Mouse (Mus musculus): ENCODE results near the gene 1700003F12Rik. TPM values are rescaled to one million over a fixed set of nuclear protein-coding genes. Genes with fewer than 3 reads are reported as not detected.
A peak's percentile ranks its signal among the peaks of the same experiment; 100 is the strongest.

1700003F12Rik gene
- polyA plus RNA-seq, 1 experiment from 2014 or later: 0.77 TPM

DNA sequence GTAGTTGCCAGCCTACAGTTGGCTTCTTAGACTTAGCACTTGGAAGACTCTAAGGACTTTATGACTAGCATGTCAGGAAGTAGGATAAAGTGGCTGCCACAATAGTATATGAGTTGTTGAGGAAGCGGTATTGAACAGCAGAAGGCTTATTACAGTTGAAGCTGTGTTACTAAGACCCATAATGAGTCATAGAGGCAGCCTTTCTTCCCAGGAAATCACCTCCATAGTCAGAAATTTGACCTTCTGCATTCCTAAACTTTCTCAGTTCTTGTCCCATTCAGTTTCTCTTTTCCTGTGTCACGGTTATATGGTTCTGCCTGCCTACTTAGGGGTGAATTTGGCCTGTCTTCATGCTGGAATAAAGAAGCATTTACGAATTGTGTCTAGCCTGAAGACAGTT lies 29.9 kb upstream of the 1700003F12Rik start:
- Histone ChIP-seq H3K9ac (replicated peaks; ENCODE audit: low read depth, low read length) (no peak overlapping the region), H3K36me3 (ENCODE audit: control insufficient read depth, insufficient read depth, low read length) (peaks cover 17% of the 10 kb centered on the region), H3K9me3 (ENCODE audit: control insufficient read depth, low read depth, low read length) (no peaks in the 10 kb centered on the region), H3K4me1 (ENCODE audit: control insufficient read depth, insufficient read depth, low read length) (no peaks in the 10 kb centered on the region), H3K4me2 (replicated peaks; ENCODE audit: low read depth, low read length) (no peak overlapping the region), H3K27me3 (ENCODE audit: control insufficient read depth, insufficient read depth, low read length) (no peaks in the 10 kb centered on the region), H3K4me3 (ENCODE audit: low read depth, low read length) (no peak overlapping the region), H3K27ac (ENCODE audit: low read length) (no peak overlapping the region)
- ATAC-seq (ENCODE audit: insufficient number of reproducible peaks, insufficient read depth, low FRiP score, low read depth): no peak
- WGBS: 85% methylated on average over 3 of the region's 3 CpGs

DNA sequence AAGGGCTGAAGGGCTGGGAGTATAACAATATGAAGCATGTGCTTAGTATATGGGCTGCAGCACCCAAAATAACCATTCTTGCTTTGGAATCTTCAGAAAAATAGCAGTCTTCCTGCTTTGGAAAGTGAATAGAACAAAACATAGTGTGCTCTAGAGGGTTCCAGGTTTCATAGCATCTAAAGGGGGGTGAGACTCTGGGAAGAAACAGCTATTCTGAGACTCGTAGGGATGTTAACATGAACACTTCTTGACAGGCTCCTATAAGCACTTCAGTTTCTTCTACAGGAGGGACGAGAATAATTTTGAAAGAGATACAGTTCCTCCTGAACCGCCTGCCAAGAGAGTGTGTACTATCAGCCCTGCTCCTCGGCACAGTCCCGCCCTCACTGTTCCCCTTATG lies 29.5 kb upstream of the 1700003F12Rik start:
- Histone ChIP-seq H3K4me3 (ENCODE audit: low read depth, low read length) (no peak overlapping the region), H3K4me1 (ENCODE audit: control insufficient read depth, insufficient read depth, low read length) (no peaks in the 10 kb centered on the region), H3K4me2 (replicated peaks; ENCODE audit: low read depth, low read length) (no peak overlapping the region), H3K9me3 (ENCODE audit: control insufficient read depth, low read depth, low read length) (no peaks in the 10 kb centered on the region), H3K9ac (replicated peaks; ENCODE audit: low read depth, low read length) (no peak overlapping the region), H3K27me3 (ENCODE audit: control insufficient read depth, insufficient read depth, low read length) (no peaks in the 10 kb centered on the region), H3K27ac (ENCODE audit: low read length) (no peak overlapping the region), H3K36me3 (ENCODE audit: control insufficient read depth, insufficient read depth, low read length) (peaks cover 19% of the 10 kb centered on the region)
- WGBS: 88% methylated on average over 5 of the region's 5 CpGs
- ATAC-seq (ENCODE audit: insufficient number of reproducible peaks, insufficient read depth, low FRiP score, low read depth): no peak

DNA sequence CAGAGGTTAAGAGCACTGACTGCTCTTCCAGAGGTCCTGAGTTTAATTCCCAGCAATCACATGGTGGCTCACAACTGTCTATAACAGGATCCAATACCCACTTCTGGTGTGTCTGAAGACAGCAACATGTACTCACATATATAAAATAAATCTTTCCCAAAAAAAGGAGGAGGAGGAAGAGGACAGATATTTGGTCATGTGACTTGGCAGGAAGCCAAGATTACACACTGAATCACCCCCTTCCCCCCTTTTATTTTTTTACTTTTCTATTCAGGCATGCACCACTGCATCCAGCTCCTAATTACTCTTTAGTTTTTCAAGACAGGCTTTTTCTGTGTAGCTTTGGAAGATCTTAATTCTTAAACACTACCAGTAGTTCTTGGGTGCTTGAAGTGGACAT lies 25.4 kb upstream of the 1700003F12Rik start:
- Histone ChIP-seq H3K27me3 (ENCODE audit: control insufficient read depth, insufficient read depth, low read length) (no peaks in the 10 kb centered on the region), H3K4me2 (replicated peaks; ENCODE audit: low read depth, low read length) (no peak overlapping the region), H3K27ac (ENCODE audit: low read length) (no peak overlapping the region), H3K9me3 (ENCODE audit: control insufficient read depth, low read depth, low read length) (no peaks in the 10 kb centered on the region), H3K9ac (replicated peaks; ENCODE audit: low read depth, low read length) (no peak overlapping the region), H3K36me3 (ENCODE audit: control insufficient read depth, insufficient read depth, low read length) (peaks cover 41% of the 10 kb centered on the region), H3K4me3 (ENCODE audit: low read depth, low read length) (no peak overlapping the region), H3K4me1 (ENCODE audit: control insufficient read depth, insufficient read depth, low read length) (no peaks in the 10 kb centered on the region)
- no peak for ATAC-seq (ENCODE audit: insufficient number of reproducible peaks, insufficient read depth, low FRiP score, low read depth)

DNA sequence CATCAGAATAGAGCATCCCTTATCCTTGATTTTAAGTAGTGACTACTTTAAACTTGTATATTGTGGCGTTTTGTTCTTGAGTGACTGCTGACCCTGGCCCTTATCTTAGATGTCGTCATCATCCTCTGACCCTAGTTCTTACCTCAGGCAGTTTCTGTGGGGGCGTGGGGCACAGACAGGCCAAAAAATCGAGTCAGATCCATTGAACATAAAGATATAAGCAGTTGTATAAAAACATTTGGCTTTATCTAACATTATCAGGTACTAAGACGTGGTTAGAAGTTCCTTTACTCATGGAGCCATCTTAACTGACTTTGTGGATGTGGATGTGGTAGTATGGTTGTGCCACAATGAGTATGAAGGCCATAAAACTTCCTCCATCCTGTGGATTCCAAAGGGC lies 24.6 kb upstream of the 1700003F12Rik start:
- Histone ChIP-seq H3K36me3 (ENCODE audit: control insufficient read depth, insufficient read depth, low read length) (peaks cover 41% of the 10 kb centered on the region), H3K9me3 (ENCODE audit: control insufficient read depth, low read depth, low read length) (no peaks in the 10 kb centered on the region), H3K4me2 (replicated peaks; ENCODE audit: low read depth, low read length) (no peak overlapping the region), H3K9ac (replicated peaks; ENCODE audit: low read depth, low read length) (no peak overlapping the region), H3K4me3 (ENCODE audit: low read depth, low read length) (no peak overlapping the region), H3K27me3 (ENCODE audit: control insufficient read depth, insufficient read depth, low read length) (no peaks in the 10 kb centered on the region), H3K27ac (ENCODE audit: low read length) (no peak overlapping the region), H3K4me1 (ENCODE audit: control insufficient read depth, insufficient read depth, low read length) (no peaks in the 10 kb centered on the region)
- WGBS: 86% methylated on average over 5 of the region's 5 CpGs
- ATAC-seq (ENCODE audit: insufficient number of reproducible peaks, insufficient read depth, low FRiP score, low read depth): no peak

DNA sequence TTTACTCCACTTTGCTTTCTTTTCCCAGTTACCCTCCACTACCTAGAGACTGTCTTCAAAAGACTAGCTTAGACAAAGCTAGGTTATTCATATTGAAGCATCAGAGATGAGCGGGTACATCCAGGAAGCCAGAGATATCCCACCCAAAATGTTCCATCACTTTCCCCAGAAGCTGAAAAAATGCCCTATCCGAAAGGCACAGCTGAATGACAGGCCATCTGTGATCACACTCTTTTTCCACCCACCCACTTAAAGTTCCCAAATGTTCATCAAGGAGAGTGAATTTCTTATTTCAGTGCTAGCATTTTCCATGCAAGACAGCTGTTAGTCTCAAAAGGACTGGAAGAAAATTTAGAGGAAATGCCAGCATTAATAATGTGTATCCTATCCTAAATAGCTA lies 21.6 kb upstream of the 1700003F12Rik start:
- no peaks in the 10 kb centered on the region for H3K9me3 ChIP-seq (ENCODE audit: control insufficient read depth, low read depth, low read length)
- no peak overlapping the region for H3K27ac ChIP-seq (ENCODE audit: low read length)
- H3K4me1 ChIP-seq (ENCODE audit: control insufficient read depth, insufficient read depth, low read length): no peaks in the 10 kb centered on the region
- H3K27me3 ChIP-seq (ENCODE audit: control insufficient read depth, insufficient read depth, low read length): no peaks in the 10 kb centered on the region
- H3K4me2 ChIP-seq (replicated peaks; ENCODE audit: low read depth, low read length): no peak overlapping the region
- no peak overlapping the region for H3K4me3 ChIP-seq (ENCODE audit: low read depth, low read length)
- no peak overlapping the region for H3K9ac ChIP-seq (replicated peaks; ENCODE audit: low read depth, low read length)
- ATAC-seq (ENCODE audit: insufficient number of reproducible peaks, insufficient read depth, low FRiP score, low read depth): no peak
- peaks cover 42% of the 10 kb centered on the region for H3K36me3 ChIP-seq (ENCODE audit: control insufficient read depth, insufficient read depth, low read length)
- 92% methylated on average over 2 of the region's 2 CpGs for WGBS

DNA sequence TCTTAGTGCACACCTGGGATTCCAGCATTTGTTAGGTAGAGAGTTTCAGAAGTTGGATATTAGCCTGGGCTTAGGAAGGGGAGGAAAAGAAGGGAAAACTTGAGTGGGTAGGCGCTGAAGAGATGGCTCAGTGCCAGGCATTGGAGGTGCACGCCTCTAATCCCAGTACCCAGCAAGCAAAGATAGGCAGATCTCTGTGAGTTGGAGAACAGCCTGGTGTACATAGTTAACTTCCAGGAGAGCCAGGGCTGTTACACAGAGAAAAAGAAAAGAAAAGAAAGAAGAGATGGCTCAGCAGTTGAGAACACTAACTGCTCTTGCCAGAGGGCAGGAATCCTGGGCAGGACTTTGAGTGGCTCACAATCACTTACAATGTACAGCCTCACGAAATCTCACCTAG lies 20.4 kb upstream of the 1700003F12Rik start:
- peak overlapping the region; percentile 61 for H3K27ac ChIP-seq (ENCODE audit: low read length)

DNA sequence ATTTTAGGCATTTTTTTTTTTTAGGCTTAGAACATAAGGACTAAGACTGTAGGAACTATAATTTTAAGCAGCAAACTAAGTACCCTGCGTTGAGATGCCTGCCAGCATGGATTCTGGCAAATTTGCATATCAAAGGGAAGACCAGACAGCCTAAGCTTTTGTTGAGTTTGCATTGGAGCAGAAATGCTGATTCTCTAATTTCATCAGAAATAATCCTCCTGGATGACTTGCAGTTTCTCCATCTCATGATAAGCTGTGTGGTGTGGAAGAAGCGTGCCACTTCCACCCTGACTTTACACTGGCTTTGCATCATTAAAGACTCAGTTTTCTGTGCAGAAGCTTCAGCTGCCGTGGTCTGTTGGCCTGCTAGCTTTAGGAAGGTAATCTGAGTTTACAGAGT lies 14.0 kb upstream of the 1700003F12Rik start:
- WGBS: 74% methylated on average over 3 of the region's 3 CpGs
- Histone ChIP-seq H3K4me3 (ENCODE audit: low read depth, low read length) (no peak overlapping the region), H3K9ac (replicated peaks; ENCODE audit: low read depth, low read length) (no peak overlapping the region), H3K27me3 (ENCODE audit: control insufficient read depth, insufficient read depth, low read length) (no peaks in the 10 kb centered on the region), H3K4me1 (ENCODE audit: control insufficient read depth, insufficient read depth, low read length) (0 out of 2 replicates have a peak, but pooled peaks cover 2% of the 10 kb centered on the region), H3K4me2 (replicated peaks; ENCODE audit: low read depth, low read length) (no peak overlapping the region), H3K9me3 (ENCODE audit: control insufficient read depth, low read depth, low read length) (no peaks in the 10 kb centered on the region), H3K36me3 (ENCODE audit: control insufficient read depth, insufficient read depth, low read length) (peaks cover 43% of the 10 kb centered on the region; the same call in 1 of the 2 replicates), H3K27ac (ENCODE audit: low read length) (no peak overlapping the region)
- no peak for ATAC-seq (ENCODE audit: insufficient number of reproducible peaks, insufficient read depth, low FRiP score, low read depth)

More for the DNA sequence above, 20.4 kb upstream of the 1700003F12Rik start:
- Histone ChIP-seq H3K36me3 (ENCODE audit: control insufficient read depth, insufficient read depth, low read length) (peaks cover 48% of the 10 kb centered on the region), H3K4me3 (ENCODE audit: low read depth, low read length) (no peak overlapping the region), H3K4me2 (replicated peaks; ENCODE audit: low read depth, low read length) (no peak overlapping the region), H3K9me3 (ENCODE audit: control insufficient read depth, low read depth, low read length) (no peaks in the 10 kb centered on the region), H3K4me1 (ENCODE audit: control insufficient read depth, insufficient read depth, low read length) (no peaks in the 10 kb centered on the region), H3K27me3 (ENCODE audit: control insufficient read depth, insufficient read depth, low read length) (no peaks in the 10 kb centered on the region), H3K9ac (replicated peaks; ENCODE audit: low read depth, low read length) (no peak overlapping the region)
- 59% methylated on average over 3 of the region's 3 CpGs for WGBS
- ATAC-seq (ENCODE audit: insufficient number of reproducible peaks, insufficient read depth, low FRiP score, low read depth): no peak

DNA sequence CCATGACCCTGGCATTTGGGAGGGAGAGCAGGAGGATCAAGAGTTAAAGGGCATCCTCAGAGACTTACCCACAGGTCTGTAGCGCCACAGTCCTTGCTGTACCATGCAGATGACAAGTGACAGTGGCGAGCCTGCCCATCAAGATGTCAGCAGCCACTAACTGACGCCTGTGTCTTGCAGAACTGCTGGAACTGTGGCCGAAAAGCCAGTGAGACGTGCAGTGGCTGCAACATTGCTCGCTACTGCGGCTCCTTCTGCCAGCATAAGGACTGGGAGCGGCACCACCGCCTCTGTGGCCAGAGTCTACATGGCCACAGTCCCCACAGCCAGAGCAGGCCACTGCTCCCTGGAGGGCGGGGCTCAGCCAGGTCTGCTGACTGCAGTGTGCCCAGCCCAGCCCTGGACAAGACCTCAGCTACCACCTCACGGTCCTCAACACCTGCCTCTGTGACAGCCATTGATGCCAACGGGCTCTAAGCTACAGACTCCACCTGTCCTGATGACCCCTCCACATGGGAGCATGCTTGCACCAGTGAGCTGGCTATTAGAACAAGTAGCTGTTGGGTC lies 12.1 kb upstream of the 1700003F12Rik start:
- Histone ChIP-seq H3K4me3 (ENCODE audit: low read depth, low read length) (no peak overlapping the region), H3K27ac (ENCODE audit: low read length) (no peak overlapping the region), H3K27me3 (ENCODE audit: control insufficient read depth, insufficient read depth, low read length) (no peaks in the 10 kb centered on the region), H3K9me3 (ENCODE audit: control insufficient read depth, low read depth, low read length) (no peaks in the 10 kb centered on the region), H3K4me2 (replicated peaks; ENCODE audit: low read depth, low read length) (no peak overlapping the region), H3K9ac (replicated peaks; ENCODE audit: low read depth, low read length) (no peak overlapping the region), H3K4me1 (ENCODE audit: control insufficient read depth, insufficient read depth, low read length) (0 out of 2 replicates have a peak, but pooled peaks cover 6% of the 10 kb centered on the region), H3K36me3 (ENCODE audit: control insufficient read depth, insufficient read depth, low read length) (peaks cover 31% of the 10 kb centered on the region; the same call in 1 of the 2 replicates)
- no peak for ATAC-seq (ENCODE audit: insufficient number of reproducible peaks, insufficient read depth, low FRiP score, low read depth)
- WGBS: 89% methylated on average over 12 of the region's 12 CpGs

DNA sequence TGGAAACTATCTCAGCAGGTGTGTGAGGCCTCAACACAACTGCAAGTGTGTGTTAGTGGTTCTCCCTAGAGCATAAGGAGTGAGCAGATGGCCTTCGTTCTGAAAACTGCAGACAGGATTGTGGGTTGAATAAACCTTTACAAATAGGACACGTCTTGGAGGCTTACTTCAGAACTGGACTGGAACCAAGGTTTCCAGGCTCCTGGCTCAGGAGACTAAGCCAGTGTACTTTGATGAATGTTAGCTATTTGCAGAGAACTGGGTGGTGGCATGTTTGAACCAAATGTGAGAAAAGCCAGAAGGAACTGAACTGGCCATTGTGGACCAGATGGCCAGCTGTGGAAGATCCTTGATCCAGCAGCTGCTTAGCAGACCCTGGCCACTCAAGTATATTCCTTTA lies 8.6 kb upstream of the 1700003F12Rik start:
- Histone ChIP-seq H3K27ac (ENCODE audit: low read length) (peak overlapping the region; percentile 80), H3K9me3 (ENCODE audit: control insufficient read depth, low read depth, low read length) (no peaks in the 10 kb centered on the region), H3K36me3 (ENCODE audit: control insufficient read depth, insufficient read depth, low read length) (peaks cover 17% of the 10 kb centered on the region; the same call in 1 of the 2 replicates), H3K9ac (replicated peaks; ENCODE audit: low read depth, low read length) (no peak overlapping the region), H3K27me3 (ENCODE audit: control insufficient read depth, insufficient read depth, low read length) (no peaks in the 10 kb centered on the region), H3K4me2 (replicated peaks; ENCODE audit: low read depth, low read length) (no peak overlapping the region), H3K4me3 (ENCODE audit: low read depth, low read length) (no peak overlapping the region), H3K4me1 (ENCODE audit: control insufficient read depth, insufficient read depth, low read length) (0 out of 2 replicates have a peak, but pooled peaks cover 6% of the 10 kb centered on the region)
- WGBS: 33% methylated on average over 2 of the region's 2 CpGs
- ATAC-seq (ENCODE audit: insufficient number of reproducible peaks, insufficient read depth, low FRiP score, low read depth): peak; percentile 65; the same call in 1 of the 2 replicates

All from stomach, embryonic 14.5 days (tissue).